Mouse (Mus musculus) hindbrain, embryonic 15.5 days (tissue): ENCODE data around the gene Asic3. TPM values are rescaled to one million over a fixed set of nuclear protein-coding genes. Genes with fewer than 3 reads are reported as not detected.

Experiments
- ATAC-seq: fragments of 200-750 bp; cut with Nextera tagmentation; 2 replicates; pipeline ENCODE4 v1.8.0; 2017; ENCODE audit warnings: low read depth, moderate number of reproducible peaks, moderate TSS enrichment; ENCODE audit not compliant: low FRiP score
- H3K27ac ChIP-seq: fragments of 300-500 bp; sonication (generic); replicated peaks from 2 replicates; pipeline ENCODE4 v1.5.1; 2015; ENCODE audit warnings: mild to moderate bottlenecking, inconsistent platforms
- H3K27me3 ChIP-seq: fragments of 300-500 bp; sonication (generic); 2 replicates; pipeline ENCODE4 v1.6.1; 2015; ENCODE audit warnings: control low read depth, inconsistent platforms
- H3K36me3 ChIP-seq: fragments of 300-500 bp; sonication (generic); 2 replicates; pipeline ENCODE4 v1.6.1; 2015; ENCODE audit warnings: control low read depth, inconsistent platforms
- H3K4me1 ChIP-seq: fragments of 300-500 bp; sonication (generic); replicated peaks from 2 replicates; pipeline ENCODE4 v1.6.1; 2015; ENCODE audit warnings: control low read depth, inconsistent platforms
- H3K4me2 ChIP-seq: fragments of 300-500 bp; sonication (generic); 2 replicates; pipeline ENCODE4 v1.6.1; 2015; ENCODE audit warnings: moderate library complexity, mild to moderate bottlenecking, inconsistent platforms
- H3K4me3 ChIP-seq: fragments of 300-500 bp; sonication (generic); 2 replicates; pipeline ENCODE4 v1.5.1; 2015; ENCODE audit warnings: mild to moderate bottlenecking, inconsistent platforms
- H3K9ac ChIP-seq: fragments of 300-500 bp; sonication (generic); 2 replicates; pipeline ENCODE4 v1.6.1; 2015; ENCODE audit warnings: inconsistent platforms
- H3K9me3 ChIP-seq: fragments of 300-500 bp; sonication (generic); 2 replicates; pipeline ENCODE4 v1.6.1; 2016; ENCODE audit warnings: control low read depth, inconsistent platforms
- WGBS: fragments of 180-500 bp; shearing (Covaris S2); methylation state at CpG from one replicate; pipeline ENCODE4 v1.1.7; 2015; 5-methylcytosine and 5-hydroxymethylcytosine counted together
- polyA plus RNA-seq: library from polyadenylated mRNA; unstranded; fragments of >200 nt; fragmentation: Nextera tagmentation; extraction: Ambion mirVana; gene quantifications from 2 replicates; pipeline ENCODE4 v1.2.1, GENCODE M21; 2015

Gene Asic3
- polyA plus RNA-seq, 1 experiment from 2014 or later, result 0.88 TPM

DNA sequence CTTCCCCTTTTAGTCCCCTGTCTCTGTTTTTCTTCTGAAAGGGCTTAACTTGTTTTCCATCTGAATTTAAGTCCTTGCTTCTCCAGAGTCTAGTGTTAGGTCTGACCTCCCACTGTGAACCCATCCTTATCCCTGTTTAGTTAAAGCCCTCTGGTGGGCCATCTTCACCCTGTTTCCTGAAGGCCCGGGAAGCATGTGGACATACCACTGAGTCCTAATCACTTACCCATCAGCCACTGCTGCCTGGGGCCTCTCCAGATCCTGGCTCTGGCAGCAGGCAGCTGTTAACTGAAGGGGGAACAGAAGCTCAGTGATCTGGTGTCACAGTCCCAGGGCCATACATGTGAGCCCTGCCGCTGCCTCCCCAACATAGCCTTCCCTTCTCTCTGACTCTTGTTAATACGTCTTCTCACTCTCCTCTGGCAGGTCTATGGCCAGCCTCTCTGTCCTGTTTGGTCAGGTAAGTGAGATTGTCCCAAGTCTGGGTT, 7.8 kb upstream of the Asic3 start:
- H3K4me3 ChIP-seq, result no peak overlapping the region
- no peak for ATAC-seq
- H3K27ac ChIP-seq, result no peak overlapping the region
- no peak overlapping the region for H3K9ac ChIP-seq
- WGBS, result 76% methylated on average over 3 of the region's 3 CpGs
- no peaks in the 10 kb centered on the region; the same call in 1 of the 2 replicates for H3K4me1 ChIP-seq
- no peak overlapping the region for H3K4me2 ChIP-seq
- no peaks in the 10 kb centered on the region; the same call in 1 of the 2 replicates for H3K36me3 ChIP-seq
- no peaks in the 10 kb centered on the region for H3K27me3 ChIP-seq
- H3K9me3 ChIP-seq, result no peaks in the 10 kb centered on the region

DNA sequence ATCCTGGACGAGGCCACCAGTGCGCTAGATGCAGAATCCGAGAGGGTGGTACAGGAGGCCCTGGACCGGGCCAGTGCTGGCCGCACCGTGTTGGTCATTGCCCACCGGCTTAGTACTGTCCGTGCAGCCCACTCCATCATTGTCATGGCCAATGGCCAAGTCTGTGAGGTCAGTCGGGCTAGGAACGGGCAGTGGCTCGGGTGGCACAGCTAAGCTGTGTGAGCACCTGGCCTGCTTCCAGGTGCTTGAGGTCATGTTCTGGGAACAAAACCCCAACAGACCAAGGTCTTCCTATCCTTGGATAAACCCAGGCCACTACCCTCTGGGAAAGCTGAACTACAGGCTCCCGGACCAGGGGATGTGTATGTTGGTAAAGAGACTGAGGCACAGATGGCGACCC, 4.5 kb upstream of the Asic3 start:
- no peak for ATAC-seq
- no peak overlapping the region for H3K4me2 ChIP-seq
- 93% methylated on average over 13 of the region's 13 CpGs for whole genome bisulfite sequencing

DNA sequence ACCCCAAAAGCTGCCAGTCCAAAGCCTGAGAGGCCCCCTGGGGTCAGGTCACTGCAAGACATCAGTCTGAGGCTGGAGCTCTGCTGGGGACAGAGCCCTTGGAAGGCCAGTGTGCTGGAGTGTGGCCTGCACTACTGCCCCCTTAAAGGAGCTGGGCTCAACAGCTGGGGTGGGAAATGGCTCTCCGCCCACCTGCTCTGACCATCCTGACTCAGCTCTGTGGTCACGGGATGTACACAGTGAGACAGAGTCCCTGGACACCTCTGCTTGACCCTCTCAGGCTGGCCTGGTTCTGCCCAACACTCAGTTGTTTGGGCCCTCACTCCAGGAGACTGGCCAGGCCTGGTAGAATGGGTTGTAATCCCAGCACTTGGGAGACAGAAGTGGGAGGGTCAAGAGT, 3.7 kb upstream of the Asic3 start:
- Histone ChIP-seq H3K27ac (no peak overlapping the region), H3K9ac (no peak overlapping the region), H3K4me2 (no peak overlapping the region), H3K4me3 (no peak overlapping the region), H3K27me3 (no peaks in the 10 kb centered on the region), H3K9me3 (no peaks in the 10 kb centered on the region), H3K36me3 (no peaks in the 10 kb centered on the region), H3K4me1 (no peaks in the 10 kb centered on the region; the same call in 1 of the 2 replicates)
- ATAC-seq, result no peak
- WGBS, result 76% methylated on average over 2 of the region's 2 CpGs

More for the DNA sequence above, 4.5 kb upstream of the Asic3 start:
- Histone ChIP-seq H3K4me3 (no peak overlapping the region), H3K27ac (no peak overlapping the region), H3K9me3 (no peaks in the 10 kb centered on the region), H3K4me1 (no peaks in the 10 kb centered on the region; the same call in 1 of the 2 replicates), H3K36me3 (no peaks in the 10 kb centered on the region; the same call in 1 of the 2 replicates), H3K27me3 (no peaks in the 10 kb centered on the region), H3K9ac (no peak overlapping the region)

DNA sequence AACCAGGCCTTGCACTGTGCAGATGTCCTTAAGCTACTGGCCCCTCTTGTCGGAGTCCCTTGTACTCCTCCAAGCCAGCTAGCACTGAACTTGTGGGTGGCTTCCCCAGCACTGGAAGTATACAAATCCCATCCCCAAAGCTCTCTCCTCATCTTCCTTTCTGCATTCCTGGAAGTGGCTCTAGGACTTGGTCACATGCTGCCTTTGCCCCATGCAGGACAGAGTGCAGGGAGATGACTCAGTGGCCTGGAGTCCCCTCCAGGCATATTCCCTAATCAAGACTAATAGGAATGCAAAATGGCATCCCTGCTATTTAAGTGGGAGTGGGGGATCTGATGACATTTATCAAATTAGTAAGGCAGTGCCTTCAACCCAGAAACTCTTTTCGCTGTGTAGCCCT, 1.1 kb upstream of the Asic3 start:
- 93% methylated on average over 2 of the region's 2 CpGs for WGBS
- Histone ChIP-seq H3K9me3 (no peaks in the 10 kb centered on the region), H3K4me1 (peaks cover 9% of the 10 kb centered on the region), H3K36me3 (no peaks in the 10 kb centered on the region), H3K4me3 (no peak overlapping the region), H3K27me3 (no peaks in the 10 kb centered on the region), H3K27ac (no peak overlapping the region), H3K9ac (no peak overlapping the region), H3K4me2 (no peak overlapping the region)
- no peak for ATAC-seq

DNA sequence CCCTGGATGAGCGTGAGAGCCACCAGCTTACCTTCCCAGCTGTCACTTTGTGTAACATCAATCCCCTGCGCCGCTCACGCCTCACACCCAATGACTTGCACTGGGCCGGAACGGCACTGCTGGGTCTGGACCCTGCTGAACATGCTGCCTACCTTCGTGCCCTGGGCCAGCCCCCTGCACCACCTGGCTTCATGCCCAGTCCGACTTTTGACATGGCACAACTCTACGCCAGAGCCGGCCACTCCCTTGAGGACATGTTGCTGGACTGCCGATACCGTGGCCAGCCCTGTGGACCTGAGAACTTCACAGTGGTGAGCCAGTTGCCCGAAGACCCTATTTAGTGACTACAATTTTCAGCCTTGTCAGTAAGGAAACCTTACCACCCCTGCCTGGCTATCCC, 746 bp downstream of the Asic3 start:
- ATAC-seq, result no peak
- H3K9ac ChIP-seq, result no peak overlapping the region
- 79% methylated on average over 13 of the region's 13 CpGs for WGBS
- H3K4me2 ChIP-seq, result no peak overlapping the region
- H3K4me1 ChIP-seq, result peaks cover 9% of the 10 kb centered on the region
- H3K27me3 ChIP-seq, result no peaks in the 10 kb centered on the region
- H3K36me3 ChIP-seq, result 0 out of 2 replicates have a peak, but pooled peaks cover under 1% of the 10 kb centered on the region
- no peak overlapping the region for H3K27ac ChIP-seq
- H3K4me3 ChIP-seq, result no peak overlapping the region
- no peaks in the 10 kb centered on the region for H3K9me3 ChIP-seq

DNA sequence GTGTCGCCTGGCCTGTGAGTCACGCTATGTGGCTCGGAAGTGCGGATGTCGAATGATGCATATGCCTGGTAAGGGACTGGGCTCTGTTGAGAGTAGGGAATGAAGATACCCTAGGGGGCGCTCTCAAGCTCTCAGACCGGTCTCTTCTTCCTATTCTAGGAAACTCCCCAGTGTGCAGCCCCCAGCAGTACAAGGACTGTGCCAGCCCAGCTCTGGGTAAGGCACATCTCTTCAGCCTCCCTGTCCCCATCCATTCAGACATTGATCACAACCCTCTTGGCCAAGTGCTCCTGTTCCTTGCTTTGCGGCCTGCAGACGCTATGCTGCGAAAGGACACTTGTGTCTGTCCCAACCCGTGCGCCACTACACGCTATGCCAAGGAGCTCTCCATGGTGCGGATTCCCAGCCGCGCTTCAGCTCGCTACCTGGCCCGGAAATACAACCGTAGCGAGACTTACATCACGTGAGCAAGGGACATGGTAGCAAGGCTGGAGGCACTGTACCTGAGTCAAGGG, 3.1 kb downstream of the Asic3 start:
- peak; percentile 76 for ATAC-seq
- Histone ChIP-seq H3K4me2 (peak overlapping the region; percentile 34), H3K36me3 (peaks cover 11% of the 10 kb centered on the region), H3K27ac (0 out of 2 replicates have a peak overlapping the region, but pooled peaks have one; percentile 31), H3K27me3 (no peaks in the 10 kb centered on the region), H3K4me3 (no peak overlapping the region), H3K9me3 (no peaks in the 10 kb centered on the region), H3K4me1 (peaks cover 9% of the 10 kb centered on the region), H3K9ac (no peak overlapping the region)
- 5% methylated on average over 21 of the region's 21 CpGs for WGBS

DNA sequence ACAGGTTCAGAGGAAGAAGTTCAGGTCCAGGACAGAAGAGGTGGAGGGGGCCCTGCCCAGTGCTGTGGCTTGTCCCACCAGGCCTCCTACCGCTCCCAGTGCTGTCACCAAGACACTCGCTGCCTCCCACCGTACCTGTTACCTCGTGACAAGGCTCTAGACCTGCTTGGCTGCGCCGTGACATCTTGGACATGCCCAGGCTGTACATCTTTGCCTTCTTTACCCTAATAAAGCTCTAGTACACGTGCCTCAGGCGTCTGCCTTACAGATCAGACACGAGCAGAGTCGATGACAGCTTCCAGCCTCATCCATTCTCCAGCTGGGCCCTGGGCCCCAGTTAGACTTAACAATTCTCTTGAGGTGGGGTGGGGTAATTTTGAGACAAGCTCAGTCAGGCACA, 4.4 kb downstream of the Asic3 start:
- Histone ChIP-seq H3K27me3 (no peaks in the 10 kb centered on the region), H3K36me3 (peaks cover 11% of the 10 kb centered on the region), H3K4me2 (no peak overlapping the region), H3K4me1 (peaks cover 19% of the 10 kb centered on the region), H3K27ac (no peak overlapping the region), H3K4me3 (no peak overlapping the region), H3K9me3 (no peaks in the 10 kb centered on the region), H3K9ac (no peak overlapping the region)
- 90% methylated on average over 10 of the region's 10 CpGs for WGBS
- no peak for ATAC-seq

DNA sequence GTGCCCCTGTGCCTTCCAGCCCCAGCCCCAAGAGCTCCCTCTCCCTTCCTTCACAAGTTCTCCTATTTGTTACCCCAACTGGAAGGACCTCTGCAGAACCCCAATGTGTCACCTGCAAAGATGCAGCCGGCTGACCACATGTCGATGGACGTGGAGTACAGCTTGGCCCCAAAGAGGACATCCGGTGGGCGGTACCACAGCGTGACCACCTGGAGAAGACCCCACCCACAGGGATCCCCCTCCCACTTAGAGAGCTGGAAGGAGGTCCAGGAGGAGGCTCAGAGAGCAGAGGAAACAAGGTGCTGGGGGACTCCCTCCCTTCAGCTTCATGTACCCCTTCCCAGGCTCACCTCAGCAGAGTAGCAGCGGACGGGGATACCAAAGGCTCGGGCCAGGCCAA, 7.2 kb downstream of the Asic3 start:
- 92% methylated on average over 9 of the region's 9 CpGs for WGBS
- Histone ChIP-seq H3K36me3 (peaks cover 11% of the 10 kb centered on the region), H3K27ac (no peak overlapping the region), H3K9ac (no peak overlapping the region), H3K27me3 (no peaks in the 10 kb centered on the region), H3K4me1 (peaks cover 35% of the 10 kb centered on the region), H3K4me3 (no peak overlapping the region), H3K4me2 (no peak overlapping the region), H3K9me3 (no peaks in the 10 kb centered on the region)
- no peak for ATAC-seq

DNA sequence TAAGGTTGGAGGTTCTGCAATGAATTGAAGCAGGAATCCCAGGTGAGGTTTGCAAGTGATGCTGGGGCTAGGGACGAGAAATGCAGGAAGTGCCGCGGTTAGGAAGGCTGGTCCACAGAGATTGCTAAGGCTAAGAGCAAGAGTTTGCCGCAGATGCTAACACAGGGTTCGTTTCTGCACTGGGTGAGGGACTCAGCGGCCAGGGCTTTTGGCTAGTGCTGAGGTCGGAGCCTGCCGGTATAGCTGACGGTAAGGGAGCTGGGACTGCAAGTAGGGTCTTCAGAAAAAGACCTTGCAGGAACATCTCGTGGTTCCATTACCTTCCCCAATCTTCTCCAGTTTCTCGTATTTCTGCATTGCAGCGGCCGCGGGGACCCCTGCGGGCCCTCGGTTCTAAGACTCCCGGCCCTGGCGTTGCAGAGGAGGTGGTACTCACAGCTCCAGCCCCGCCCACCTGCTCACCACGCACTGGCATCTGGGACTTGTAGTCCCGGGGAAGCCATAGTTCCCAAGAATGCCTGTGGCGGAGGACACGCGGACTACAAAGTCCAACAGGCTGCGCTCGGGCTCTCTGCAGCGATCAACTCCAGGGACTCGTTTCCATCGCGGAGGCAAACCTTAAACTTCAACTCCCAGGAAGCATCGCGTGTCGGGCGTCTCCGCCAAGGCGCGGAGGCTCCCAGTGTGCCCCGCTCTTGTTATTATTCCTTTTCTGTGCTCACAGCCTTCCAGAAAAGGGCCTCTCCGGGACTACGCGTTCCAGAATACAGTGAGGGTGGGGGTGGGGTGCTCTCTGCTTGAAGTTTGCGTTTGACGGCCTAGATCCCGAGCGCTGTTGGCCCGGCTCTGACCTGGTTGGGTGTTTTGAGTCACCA, 10.2 kb downstream of the Asic3 start, which contains the start of the genes Cdk5 and Slc4a2:
Gene Cdk5, minus strand, starts transcription at position 402 of the 875 bp plus-strand sequence.
Gene Slc4a2, plus strand, starts transcription at position 709 of the 875 bp plus-strand sequence.
- peaks cover 54% of the 10 kb centered on the region for H3K4me1 ChIP-seq
- under 1% methylated on average over 46 of the region's 46 CpGs for WGBS
- H3K36me3 ChIP-seq, result peaks cover 11% of the 10 kb centered on the region
- no peaks in the 10 kb centered on the region for H3K9me3 ChIP-seq
- peak; percentile 96 for ATAC-seq
- H3K27me3 ChIP-seq, result peaks cover 4% of the 10 kb centered on the region; the same call in 1 of the 2 replicates
- peak within 1 kb of the TSS; percentile 84 for H3K9ac ChIP-seq
- H3K27ac ChIP-seq, result peak within 1 kb of the TSS; percentile 90
- H3K4me2 ChIP-seq, result peak within 1 kb of the TSS; percentile 72
- H3K4me3 ChIP-seq, result peak within 1 kb of the TSS; percentile 62

DNA sequence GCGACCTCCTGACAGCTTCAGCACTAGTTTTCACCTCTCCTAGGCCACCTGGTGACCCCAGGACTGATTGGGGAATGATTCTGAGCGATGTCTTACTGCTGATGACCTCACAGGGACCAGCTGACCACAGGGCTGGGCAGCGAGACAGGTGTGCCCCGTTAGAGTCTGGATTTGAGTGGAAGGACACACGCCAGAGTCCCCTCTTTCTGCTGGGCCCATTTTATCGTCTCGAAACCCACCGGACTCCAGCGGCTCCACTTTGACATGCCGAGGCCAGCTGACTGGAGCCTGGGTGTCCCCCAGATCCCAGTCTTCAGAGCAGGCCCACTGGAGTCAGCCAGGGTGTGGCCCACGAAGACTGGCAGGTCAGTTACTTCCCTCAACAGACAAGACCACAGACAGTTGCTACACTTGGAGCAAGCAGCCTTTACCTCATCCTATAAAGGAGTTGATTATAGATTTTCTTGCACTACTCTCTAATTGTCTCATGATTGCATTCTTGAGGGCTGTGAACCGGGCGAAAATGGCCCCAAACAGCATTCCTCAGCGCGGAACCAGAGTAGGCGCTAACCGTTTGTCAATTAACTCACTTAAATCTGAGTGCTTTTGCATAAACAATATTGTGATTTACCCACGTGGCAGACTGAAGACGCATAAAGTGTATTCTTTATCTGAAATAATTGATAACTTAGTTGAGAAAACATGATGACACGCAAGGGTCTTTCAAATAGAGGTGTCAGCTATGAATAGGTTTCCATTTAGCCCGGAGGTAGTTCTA, 11.0 kb downstream of the Asic3 start:
- no peaks in the 10 kb centered on the region for H3K9me3 ChIP-seq
- H3K27me3 ChIP-seq, result peaks cover 4% of the 10 kb centered on the region; the same call in 1 of the 2 replicates
- H3K36me3 ChIP-seq, result peaks cover 8% of the 10 kb centered on the region
- H3K4me3 ChIP-seq, result peak overlapping the region; percentile 62
- peak overlapping the region; percentile 72 for H3K4me2 ChIP-seq
- H3K27ac ChIP-seq, result peak overlapping the region; percentile 90
- H3K9ac ChIP-seq, result peak overlapping the region; percentile 59
- no peak for ATAC-seq
- H3K4me1 ChIP-seq, result peaks cover 58% of the 10 kb centered on the region
- 12% methylated on average over 21 of the region's 21 CpGs for WGBS

DNA sequence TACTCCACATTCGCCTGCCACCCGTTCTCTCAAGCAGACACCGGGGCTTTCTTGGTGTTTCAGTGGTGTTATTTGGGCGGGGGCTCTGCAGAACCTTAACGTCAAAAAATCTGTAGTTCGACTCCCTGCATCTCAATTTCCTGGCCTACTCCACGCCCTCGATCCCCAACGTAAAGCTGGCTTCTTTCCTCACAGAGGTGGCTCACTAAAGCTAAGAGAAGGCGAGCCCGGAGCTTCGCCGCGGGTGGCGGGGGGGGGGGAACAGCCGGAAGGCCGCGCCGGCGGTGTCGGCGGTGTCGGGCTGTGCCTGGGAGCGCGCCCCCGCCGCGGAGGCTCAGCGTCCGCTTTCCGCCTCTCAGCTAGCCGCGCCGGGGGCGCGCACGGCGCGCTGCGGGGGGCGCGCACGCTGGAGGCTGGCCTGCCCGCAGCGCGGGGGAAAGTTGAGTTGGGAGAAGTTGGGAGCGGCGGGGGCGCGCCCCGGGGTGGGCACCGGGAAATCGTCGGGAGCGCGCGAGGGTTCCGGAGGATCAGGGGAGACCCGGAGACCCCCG, 11.7 kb downstream of the Asic3 start:
- H3K27me3 ChIP-seq, result peaks cover 4% of the 10 kb centered on the region; the same call in 1 of the 2 replicates
- H3K4me1 ChIP-seq, result peaks cover 58% of the 10 kb centered on the region
- peak overlapping the region; percentile 72 for H3K4me2 ChIP-seq
- H3K9ac ChIP-seq, result peak overlapping the region; percentile 59
- peaks cover under 1% of the 10 kb centered on the region for H3K36me3 ChIP-seq
- no peaks in the 10 kb centered on the region for H3K9me3 ChIP-seq
- H3K27ac ChIP-seq, result peak overlapping the region; percentile 90
- peak overlapping the region; percentile 62 for H3K4me3 ChIP-seq
- ATAC-seq, result no peak
- WGBS, result under 1% methylated on average over 38 of the region's 60 CpGs
